Mouse (Mus musculus) induced T-regulatory cell, adult 2 months (primary cell): ENCODE data around the gene Sptlc2.

Experiments
- DNase-seq: peaks from one replicate; pipeline ENCODE4 v3.0.0-alpha.2; 2012; ENCODE audit warnings: low read depth

Sptlc2 gene

DNA sequence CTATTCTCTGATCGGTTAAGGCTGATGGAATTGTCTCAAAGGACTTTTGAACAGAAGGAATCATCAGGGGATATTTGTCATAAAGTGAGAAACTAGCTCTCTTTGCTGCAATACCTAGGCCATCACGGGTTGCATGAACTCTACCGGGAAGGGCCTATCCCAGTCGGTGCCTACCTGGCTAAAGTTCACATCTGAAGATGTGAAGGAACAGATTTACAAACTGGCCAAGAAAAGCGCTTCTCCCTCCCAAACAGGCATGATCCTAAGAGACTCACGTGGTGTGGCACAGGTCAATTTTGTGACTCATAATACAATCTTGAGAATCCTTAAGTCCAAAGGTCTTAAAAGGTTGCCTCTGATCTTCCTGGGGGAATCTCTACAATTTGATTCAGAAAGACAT lies 6.2 kb upstream of the Sptlc2 start:
- no peak for DNase-seq

- no peak for DNase-seq
Observed at GRCm38 (mm10) chr12:87393447-87394145, 5.4 kb upstream of the Sptlc2 start.

- no peak for DNase-seq
Observed at GRCm38 (mm10) chr12:87391355-87391754, 3.2 kb upstream of the Sptlc2 start.

DNA sequence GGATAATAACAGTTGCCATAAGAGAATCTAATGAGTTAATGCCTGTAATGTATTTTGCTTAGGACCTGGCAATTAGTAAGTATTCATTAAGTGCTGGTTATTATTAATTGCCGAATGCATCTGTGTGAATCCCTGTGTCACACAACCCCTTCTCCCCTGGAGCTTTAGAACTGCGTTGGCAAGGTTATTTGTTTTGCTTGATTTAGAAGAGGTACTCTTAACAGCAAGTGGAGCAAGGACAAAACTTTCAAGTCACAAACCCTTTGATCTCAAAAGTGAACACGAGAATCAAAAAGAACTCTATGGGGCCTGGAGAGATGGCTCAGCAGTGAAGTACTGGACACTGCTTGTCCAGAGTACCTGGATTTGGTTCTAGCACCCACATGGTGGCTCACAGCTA lies 1.1 kb upstream of the Sptlc2 start:
- no peak for DNase-seq

- DNase-seq = peak; percentile 57
Observed at GRCm38 (mm10) chr12:87387171-87388121, 709 bp downstream of the Sptlc2 start.

- no peak for DNase-seq
Observed at GRCm38 (mm10) chr12:87385051-87385450, 3.1 kb downstream of the Sptlc2 start.

DNA sequence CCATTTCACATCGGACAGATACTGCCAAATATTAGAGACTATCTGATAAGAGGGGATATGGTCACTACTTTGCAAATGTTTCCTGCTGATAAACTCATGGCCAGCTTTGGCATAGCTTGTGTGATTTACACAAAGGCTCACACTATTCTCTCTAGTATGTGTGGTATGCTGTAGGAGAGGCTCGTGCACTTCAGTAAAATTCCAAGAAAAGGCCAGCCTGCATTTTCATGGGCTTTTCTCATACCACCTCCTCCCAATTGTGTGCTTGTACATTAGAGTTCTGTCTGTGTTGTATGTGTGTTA lies 6.8 kb downstream of the Sptlc2 start:
- DNase-seq = no peak

- no peak for DNase-seq
Observed at GRCm38 (mm10) chr12:87380586-87381379, 7.4 kb downstream of the Sptlc2 start.

DNA sequence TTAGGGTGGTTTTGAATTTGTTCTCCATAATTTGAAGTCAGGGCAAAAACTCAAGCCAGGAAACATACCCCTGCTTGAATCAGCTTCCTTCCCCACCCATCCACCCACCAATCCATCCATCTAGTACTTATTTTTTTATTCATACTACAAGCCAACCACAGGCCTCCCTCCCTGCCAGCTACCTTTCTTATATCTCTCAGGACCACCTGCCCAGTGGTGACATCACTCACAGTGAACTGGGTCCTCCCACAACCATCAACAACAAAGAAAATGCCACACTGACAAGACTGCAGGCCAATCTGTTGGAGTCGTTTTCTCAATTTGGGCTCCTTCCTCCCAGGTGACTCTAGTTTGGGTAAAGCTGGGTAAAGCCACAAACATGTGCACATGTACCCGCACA lies 8.7 kb downstream of the Sptlc2 start:
- no peak for DNase-seq

DNA sequence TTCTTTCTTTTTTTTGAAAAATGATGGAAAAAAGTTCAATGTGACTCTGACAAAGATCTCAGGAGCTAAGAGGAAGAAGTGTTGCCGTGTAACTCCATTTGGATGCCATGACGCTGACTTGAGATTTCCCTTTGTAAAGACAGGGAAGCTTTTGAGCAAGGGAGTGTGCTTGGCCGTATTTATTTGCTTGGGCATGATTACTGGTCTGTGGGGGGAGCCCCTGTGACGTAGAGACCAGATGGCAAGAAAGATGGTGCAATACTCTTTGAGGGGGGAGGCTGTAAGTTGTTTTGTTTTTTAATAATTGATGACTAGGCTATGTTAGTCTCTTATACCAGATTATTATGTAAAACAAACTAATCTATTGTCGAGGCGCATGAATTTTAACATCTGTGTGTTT lies 14.0 kb downstream of the Sptlc2 start:
- no peak for DNase-seq

- DNase-seq = no peak
Observed at GRCm38 (mm10) chr12:87369319-87369718, 18.8 kb downstream of the Sptlc2 start.

GRCm38 (mm10) chr12:87368092-87368491 lies 20.1 kb downstream of the Sptlc2 start:
- DNase-seq = no peak

DNA sequence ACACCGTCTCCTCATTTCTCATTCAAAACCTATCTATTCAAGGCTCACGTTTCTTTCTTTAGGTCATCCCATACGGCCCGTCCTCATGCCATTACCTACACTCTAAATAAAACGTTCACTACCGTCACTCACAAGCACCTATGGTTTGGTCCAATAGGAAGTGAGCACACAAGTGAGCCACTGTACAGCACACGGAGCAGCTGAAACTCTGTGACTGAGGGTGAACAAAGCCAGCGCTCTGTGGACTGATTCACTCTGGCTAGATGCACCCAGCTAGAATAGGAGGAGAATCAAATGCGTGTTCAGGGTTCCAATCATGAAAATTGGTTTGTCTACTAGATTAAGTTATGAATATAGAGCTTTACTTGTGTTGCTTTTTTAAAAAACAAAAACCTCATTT lies 22.5 kb downstream of the Sptlc2 start:
- DNase-seq = no peak

DNA sequence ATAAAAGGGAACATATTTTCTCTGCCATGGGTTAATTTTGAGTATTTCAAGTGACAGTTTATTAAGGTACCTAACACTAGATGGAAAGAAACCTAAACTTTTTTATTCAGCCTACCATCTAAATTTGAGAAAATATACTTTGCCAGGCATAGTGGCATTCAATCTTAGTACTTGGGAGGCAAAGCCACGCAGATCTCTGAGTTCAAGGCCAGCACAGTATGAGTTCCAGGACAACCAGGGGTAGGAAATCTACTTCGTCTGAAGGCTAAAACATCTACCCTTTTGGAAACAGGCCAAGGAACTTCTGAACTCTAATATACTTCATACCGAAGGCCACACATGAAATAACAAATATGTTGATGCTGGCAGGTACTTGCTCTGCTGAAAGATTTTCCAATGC lies 26.0 kb downstream of the Sptlc2 start:
- no peak for DNase-seq

DNA sequence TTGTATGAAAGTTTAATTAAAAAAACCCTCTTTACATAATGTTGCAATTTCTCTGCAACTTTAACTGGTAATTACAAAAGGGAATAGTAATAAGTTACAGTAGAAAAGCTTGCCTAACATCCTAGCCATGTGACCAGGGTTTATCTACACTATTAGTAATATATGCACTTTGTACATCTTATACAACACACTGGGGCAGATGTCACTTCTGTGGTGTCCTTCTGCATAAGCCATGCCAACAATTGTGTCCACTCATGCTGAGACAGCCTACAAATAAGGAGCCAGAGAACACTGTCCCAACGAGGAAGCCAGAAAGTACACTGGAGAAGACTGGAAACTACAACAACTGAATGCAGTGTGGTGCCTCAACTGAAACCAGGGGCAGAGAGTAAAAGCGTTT lies 40.1 kb downstream of the Sptlc2 start:
- DNase-seq = no peak

DNA sequence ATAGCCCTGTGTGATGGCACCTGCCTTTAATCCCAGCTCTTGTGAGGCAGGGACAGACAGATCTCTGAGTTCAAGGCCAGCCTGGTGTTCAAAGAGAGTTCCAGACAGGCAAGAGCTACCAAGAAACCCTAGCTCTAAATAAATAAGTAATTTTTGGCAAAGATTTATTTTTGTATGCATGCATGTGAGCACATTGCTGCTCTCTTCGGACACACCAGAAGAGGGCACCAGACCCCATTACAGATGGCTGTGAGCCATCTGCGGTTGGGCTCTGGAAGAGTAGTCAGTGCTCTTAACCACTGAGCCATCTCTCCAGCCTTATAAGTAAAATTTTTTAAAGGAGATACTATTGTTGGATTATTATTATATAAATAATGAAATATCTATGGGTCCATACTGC lies 40.6 kb downstream of the Sptlc2 start:
- no peak for DNase-seq

- DNase-seq = no peak
Observed at GRCm38 (mm10) chr12:87343084-87343605, 45.0 kb downstream of the Sptlc2 start.

DNA sequence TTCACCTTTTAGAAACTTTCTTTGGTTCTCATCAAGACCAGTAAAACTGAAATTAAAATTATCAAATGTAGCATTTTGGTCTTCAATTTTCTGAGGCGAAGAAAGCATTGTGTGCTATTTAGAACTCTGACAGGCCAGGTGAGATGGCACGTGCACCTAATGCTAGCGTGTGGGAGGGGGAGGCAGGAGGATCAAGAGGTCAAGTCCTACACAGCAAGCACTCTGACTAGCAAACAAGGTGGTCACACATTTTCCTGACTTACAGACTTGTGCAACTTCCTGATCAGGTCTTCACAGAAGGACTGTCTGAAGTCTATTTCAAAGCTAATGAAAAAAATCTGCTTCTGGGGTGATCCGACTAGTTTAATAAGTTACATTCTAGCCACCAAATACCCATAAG lies 50.1 kb downstream of the Sptlc2 start:
- DNase-seq = no peak

DNA sequence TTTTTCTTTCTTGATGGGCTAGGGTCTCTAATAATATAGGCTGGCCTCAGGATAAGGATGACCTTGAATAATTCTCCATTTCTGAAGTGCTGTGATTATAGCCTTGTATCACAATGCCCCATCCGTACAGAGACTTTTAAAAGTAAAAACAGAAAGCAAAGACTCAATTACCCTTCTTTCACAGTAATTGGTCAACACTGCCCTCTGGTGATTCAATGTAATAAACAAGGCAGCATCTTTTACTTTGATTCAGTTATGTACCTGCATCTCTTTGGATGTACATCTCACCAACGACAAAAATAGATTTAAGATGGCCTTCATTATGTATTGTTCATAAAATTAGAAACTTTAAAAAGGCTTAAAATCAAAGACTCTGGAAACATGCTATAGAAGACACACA lies 53.3 kb downstream of the Sptlc2 start:
- peak; percentile 69 for DNase-seq

DNA sequence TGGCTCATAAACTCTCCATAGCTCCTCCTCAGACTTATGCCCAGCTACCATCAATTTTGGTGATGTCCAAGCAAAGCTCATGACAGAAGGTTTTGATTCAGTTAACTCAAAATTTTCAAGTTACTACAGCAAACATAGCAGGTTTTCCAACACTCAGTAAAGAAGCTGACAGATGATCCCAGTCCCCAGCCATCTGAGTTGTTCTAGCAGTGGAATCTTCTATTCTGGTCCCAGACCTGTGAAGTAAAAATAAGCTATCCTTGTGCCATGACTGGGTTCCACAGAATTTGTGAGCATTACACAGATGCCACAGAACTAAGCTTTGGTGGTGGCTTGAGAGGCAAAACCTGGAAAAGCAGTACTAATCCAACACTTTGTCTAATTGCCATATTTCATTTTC lies 54.4 kb downstream of the Sptlc2 start:
- DNase-seq = no peak

GRCm38 (mm10) chr12:87332511-87332910 lies 55.6 kb downstream of the Sptlc2 start:
- no peak for DNase-seq

DNA sequence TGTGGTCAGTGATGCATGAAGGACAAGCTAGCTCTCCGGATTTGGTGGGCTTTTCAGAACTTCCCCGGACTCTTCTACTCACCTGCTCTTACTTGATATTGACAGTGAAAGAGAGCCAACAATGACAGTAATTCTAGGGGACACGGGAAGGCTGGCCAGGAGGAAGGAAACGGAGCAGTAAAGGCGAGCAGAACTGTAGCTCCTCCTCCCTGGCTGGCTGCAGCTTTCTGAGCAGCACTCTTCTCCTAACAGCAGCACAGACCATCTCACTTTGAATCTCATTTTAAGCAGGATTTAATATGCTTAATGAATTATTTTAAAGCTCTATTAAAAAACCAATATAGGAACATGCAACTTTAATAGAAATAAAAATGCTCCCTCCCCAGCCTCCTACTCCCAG lies 56.2 kb downstream of the Sptlc2 start:
- no peak for DNase-seq

DNA sequence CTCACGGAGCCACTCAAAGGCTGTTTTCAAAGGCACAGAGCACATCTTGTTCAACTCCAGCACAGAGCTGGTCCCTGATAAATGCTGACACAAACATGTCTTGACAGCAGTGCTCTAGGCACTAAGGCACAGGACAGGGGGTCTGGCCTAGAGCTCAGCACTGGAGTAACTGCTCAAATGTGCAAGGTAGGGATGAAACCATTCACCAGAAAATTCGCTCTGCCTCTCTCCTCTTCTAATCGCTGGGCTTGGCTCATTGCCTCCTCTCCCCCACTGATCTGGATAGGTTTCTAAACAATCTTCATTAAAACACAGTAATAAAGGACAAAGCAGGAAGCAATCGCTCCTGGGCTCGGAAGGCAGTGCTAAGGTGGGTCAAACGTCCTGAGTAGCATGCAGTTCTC lies 57.1 kb downstream of the Sptlc2 start:
- DNase-seq = no peak
